Mouse (Mus musculus): Measurements from ENCODE around the gene Nf2. TPM values are rescaled to one million over a fixed set of nuclear protein-coding genes. Genes with fewer than 3 reads are reported as not detected.

The Nf2 gene
- polyA plus RNA-seq, 1 experiment from 2014 or later = 52.1 TPM

- H3K4me3 ChIP-seq (ENCODE audit: low read depth, low read length) = no peak overlapping the region
- no peak overlapping the region for H3K9ac ChIP-seq (replicated peaks; ENCODE audit: low read length)
- H3K4me2 ChIP-seq (ENCODE audit: low read depth, low read length) = no peak overlapping the region
- ATAC-seq (replicated peaks; ENCODE audit: insufficient number of reproducible peaks, low FRiP score, low TSS enrichment, low read depth) (no peak), DNase-seq (ENCODE audit: low spot score) (no peak)
- no peaks in the 10 kb centered on the region for H3K9me3 ChIP-seq (replicated peaks; ENCODE audit: control insufficient read depth, low read length)
- WGBS = 79% methylated on average over 10 of the region's 10 CpGs
- no peak overlapping the region for H3K27ac ChIP-seq (replicated peaks; ENCODE audit: low read depth, low read length)
- no peaks in the 10 kb centered on the region; the same call in 1 of the 2 replicates for H3K36me3 ChIP-seq (replicated peaks; ENCODE audit: control insufficient read depth, insufficient read depth, low read depth, low read length)
- H3K27me3 ChIP-seq (ENCODE audit: control insufficient read depth, insufficient read depth, low read length) = no peaks in the 10 kb centered on the region
- H3K4me1 ChIP-seq (ENCODE audit: control insufficient read depth, insufficient read depth, low read length) = no peaks in the 10 kb centered on the region; the same call in 1 of the 2 replicates
Measured at GRCm38 (mm10) chr11:4737682-4738081, 111.7 kb downstream of the Nf2 start.

- Histone ChIP-seq H3K4me2 (ENCODE audit: low read depth, low read length) (no peak overlapping the region), H3K27ac (replicated peaks; ENCODE audit: low read depth, low read length) (no peak overlapping the region), H3K4me3 (ENCODE audit: low read depth, low read length) (no peak overlapping the region), H3K9ac (replicated peaks; ENCODE audit: low read length) (no peak overlapping the region; the same call in 1 of the 2 replicates), H3K27me3 (ENCODE audit: control insufficient read depth, insufficient read depth, low read length) (no peaks in the 10 kb centered on the region), H3K9me3 (replicated peaks; ENCODE audit: control insufficient read depth, low read length) (no peaks in the 10 kb centered on the region), H3K36me3 (replicated peaks; ENCODE audit: control insufficient read depth, insufficient read depth, low read depth, low read length) (no peaks in the 10 kb centered on the region; the same call in none of the 2 replicates), H3K4me1 (ENCODE audit: control insufficient read depth, insufficient read depth, low read length) (no peaks in the 10 kb centered on the region; the same call in 1 of the 2 replicates)
- 37% methylated on average over 6 of the region's 6 CpGs for WGBS
- no peak for ATAC-seq (replicated peaks; ENCODE audit: insufficient number of reproducible peaks, low FRiP score, low TSS enrichment, low read depth)
- DNase-seq (ENCODE audit: low spot score) = no peak
Measured at GRCm38 (mm10) chr11:4736355-4736754, 113.0 kb downstream of the Nf2 start.

GRCm38 (mm10) chr11:4734179-4734578, 115.2 kb downstream of the Nf2 start:
- Histone ChIP-seq H3K27me3 (ENCODE audit: control insufficient read depth, insufficient read depth, low read length) (no peaks in the 10 kb centered on the region), H3K9me3 (replicated peaks; ENCODE audit: control insufficient read depth, low read length) (no peaks in the 10 kb centered on the region), H3K36me3 (replicated peaks; ENCODE audit: control insufficient read depth, insufficient read depth, low read depth, low read length) (no peaks in the 10 kb centered on the region; the same call in none of the 2 replicates), H3K9ac (replicated peaks; ENCODE audit: low read length) (no peak overlapping the region), H3K4me2 (ENCODE audit: low read depth, low read length) (no peak overlapping the region), H3K4me1 (ENCODE audit: control insufficient read depth, insufficient read depth, low read length) (no peaks in the 10 kb centered on the region; the same call in 1 of the 2 replicates), H3K27ac (replicated peaks; ENCODE audit: low read depth, low read length) (no peak overlapping the region), H3K4me3 (ENCODE audit: low read depth, low read length) (no peak overlapping the region)
- DNase-seq (ENCODE audit: low spot score) = peak; percentile 47
- ATAC-seq (replicated peaks; ENCODE audit: insufficient number of reproducible peaks, low FRiP score, low TSS enrichment, low read depth) = no peak
- 21% methylated on average over 12 of the region's 12 CpGs for WGBS

DNA sequence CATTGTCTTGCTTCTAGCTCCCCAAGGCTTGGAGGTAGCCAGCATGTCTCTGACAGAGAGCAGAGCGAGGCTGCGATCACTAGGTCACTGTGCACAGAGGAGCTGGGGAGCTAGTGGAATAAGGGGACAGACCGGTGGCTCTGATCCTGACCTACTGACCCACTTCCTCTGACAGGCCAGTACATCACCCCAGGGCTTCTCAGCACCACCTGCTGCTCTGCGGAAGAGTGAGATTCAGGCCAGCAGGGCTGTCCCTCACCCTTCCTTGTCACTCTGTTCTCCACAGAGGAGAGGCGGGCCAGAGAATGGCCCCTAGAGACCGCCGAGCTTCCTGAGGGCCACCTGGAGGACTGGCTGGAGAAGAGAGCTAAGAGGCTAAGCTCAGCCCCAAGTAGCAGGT, 117.6 kb downstream of the Nf2 start:
- Histone ChIP-seq H3K27ac (replicated peaks; ENCODE audit: low read depth, low read length) (no peak overlapping the region), H3K4me1 (ENCODE audit: control insufficient read depth, insufficient read depth, low read length) (no peaks in the 10 kb centered on the region; the same call in 1 of the 2 replicates), H3K4me3 (ENCODE audit: low read depth, low read length) (no peak overlapping the region), H3K9ac (replicated peaks; ENCODE audit: low read length) (no peak overlapping the region), H3K4me2 (ENCODE audit: low read depth, low read length) (no peak overlapping the region), H3K27me3 (ENCODE audit: control insufficient read depth, insufficient read depth, low read length) (no peaks in the 10 kb centered on the region), H3K9me3 (replicated peaks; ENCODE audit: control insufficient read depth, low read length) (no peaks in the 10 kb centered on the region), H3K36me3 (replicated peaks; ENCODE audit: control insufficient read depth, insufficient read depth, low read depth, low read length) (no peaks in the 10 kb centered on the region; the same call in 1 of the 2 replicates)
- ATAC-seq (replicated peaks; ENCODE audit: insufficient number of reproducible peaks, low FRiP score, low TSS enrichment, low read depth) (no peak), DNase-seq (ENCODE audit: low spot score) (no peak)
- WGBS = 48% methylated on average over 7 of the region's 7 CpGs

DNA sequence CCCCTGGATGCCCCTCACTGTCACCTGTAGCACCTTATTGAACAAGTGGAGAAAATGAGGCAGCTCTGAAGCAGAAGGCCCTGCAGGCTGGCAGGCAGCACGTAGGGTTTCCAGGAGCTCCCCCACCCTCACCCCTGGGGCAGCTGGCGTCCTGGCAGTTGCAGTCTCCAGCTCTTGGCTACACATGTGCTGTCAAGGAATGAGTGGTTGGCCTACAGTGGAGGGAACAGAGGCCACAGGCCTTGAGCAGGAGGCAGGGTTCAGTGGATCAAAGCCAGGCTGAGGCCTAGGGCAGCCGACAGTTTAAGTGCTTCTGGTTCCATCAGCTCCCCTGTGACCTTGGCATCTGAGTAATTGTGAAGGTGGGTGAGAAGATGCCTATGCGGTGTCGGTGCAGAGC, 118.4 kb downstream of the Nf2 start:
- DNase-seq (ENCODE audit: low spot score) (no peak), ATAC-seq (replicated peaks; ENCODE audit: insufficient number of reproducible peaks, low FRiP score, low TSS enrichment, low read depth) (no peak)
- WGBS = 72% methylated on average over 5 of the region's 5 CpGs
- H3K4me2 ChIP-seq (ENCODE audit: low read depth, low read length) = no peak overlapping the region
- H3K36me3 ChIP-seq (replicated peaks; ENCODE audit: control insufficient read depth, insufficient read depth, low read depth, low read length) = no peaks in the 10 kb centered on the region; the same call in 1 of the 2 replicates
- H3K27ac ChIP-seq (replicated peaks; ENCODE audit: low read depth, low read length) = no peak overlapping the region
- no peak overlapping the region for H3K9ac ChIP-seq (replicated peaks; ENCODE audit: low read length)
- no peaks in the 10 kb centered on the region for H3K27me3 ChIP-seq (ENCODE audit: control insufficient read depth, insufficient read depth, low read length)
- H3K4me1 ChIP-seq (ENCODE audit: control insufficient read depth, insufficient read depth, low read length) = no peaks in the 10 kb centered on the region; the same call in 1 of the 2 replicates
- H3K9me3 ChIP-seq (replicated peaks; ENCODE audit: control insufficient read depth, low read length) = no peaks in the 10 kb centered on the region
- H3K4me3 ChIP-seq (ENCODE audit: low read depth, low read length) = no peak overlapping the region

GRCm38 (mm10) chr11:4730096-4730495, 119.2 kb downstream of the Nf2 start:
- no peak for ATAC-seq (replicated peaks; ENCODE audit: insufficient number of reproducible peaks, low FRiP score, low TSS enrichment, low read depth)
- no peak overlapping the region for H3K9ac ChIP-seq (replicated peaks; ENCODE audit: low read length)

GRCm38 (mm10) chr11:4729603-4730002, 119.7 kb downstream of the Nf2 start:
- no peaks in the 10 kb centered on the region; the same call in 1 of the 2 replicates for H3K36me3 ChIP-seq (replicated peaks; ENCODE audit: control insufficient read depth, insufficient read depth, low read depth, low read length)
- H3K4me1 ChIP-seq (ENCODE audit: control insufficient read depth, insufficient read depth, low read length) = no peaks in the 10 kb centered on the region
- WGBS = 75% methylated on average over 12 of the region's 12 CpGs
- no peaks in the 10 kb centered on the region for H3K27me3 ChIP-seq (ENCODE audit: control insufficient read depth, insufficient read depth, low read length)
- ATAC-seq (replicated peaks; ENCODE audit: insufficient number of reproducible peaks, low FRiP score, low TSS enrichment, low read depth) (no peak), DNase-seq (ENCODE audit: low spot score) (peak; percentile 15)
- H3K27ac ChIP-seq (replicated peaks; ENCODE audit: low read depth, low read length) = no peak overlapping the region
- H3K9ac ChIP-seq (replicated peaks; ENCODE audit: low read length) = no peak overlapping the region
- H3K4me2 ChIP-seq (ENCODE audit: low read depth, low read length) = no peak overlapping the region
- H3K9me3 ChIP-seq (replicated peaks; ENCODE audit: control insufficient read depth, low read length) = no peaks in the 10 kb centered on the region
- H3K4me3 ChIP-seq (ENCODE audit: low read depth, low read length) = no peak overlapping the region

More at GRCm38 (mm10) chr11:4730096-4730495, 119.2 kb downstream of the Nf2 start:
- Histone ChIP-seq H3K9me3 (replicated peaks; ENCODE audit: control insufficient read depth, low read length) (no peaks in the 10 kb centered on the region), H3K36me3 (replicated peaks; ENCODE audit: control insufficient read depth, insufficient read depth, low read depth, low read length) (no peaks in the 10 kb centered on the region; the same call in 1 of the 2 replicates), H3K4me2 (ENCODE audit: low read depth, low read length) (no peak overlapping the region), H3K27me3 (ENCODE audit: control insufficient read depth, insufficient read depth, low read length) (no peaks in the 10 kb centered on the region), H3K27ac (replicated peaks; ENCODE audit: low read depth, low read length) (no peak overlapping the region), H3K4me1 (ENCODE audit: control insufficient read depth, insufficient read depth, low read length) (no peaks in the 10 kb centered on the region), H3K4me3 (ENCODE audit: low read depth, low read length) (no peak overlapping the region)
- WGBS = 83% methylated on average over 6 of the region's 6 CpGs
- DNase-seq (ENCODE audit: low spot score) = no peak

GRCm38 (mm10) chr11:4721728-4722127, 127.6 kb downstream of the Nf2 start:
- H3K4me3 ChIP-seq (ENCODE audit: low read depth, low read length) = no peak overlapping the region
- H3K27me3 ChIP-seq (ENCODE audit: control insufficient read depth, insufficient read depth, low read length) = no peaks in the 10 kb centered on the region
- 89% methylated on average over 8 of the region's 8 CpGs for WGBS
- H3K4me1 ChIP-seq (ENCODE audit: control insufficient read depth, insufficient read depth, low read length) = no peaks in the 10 kb centered on the region
- no peaks in the 10 kb centered on the region for H3K36me3 ChIP-seq (replicated peaks; ENCODE audit: control insufficient read depth, insufficient read depth, low read depth, low read length)
- H3K9me3 ChIP-seq (replicated peaks; ENCODE audit: control insufficient read depth, low read length) = no peaks in the 10 kb centered on the region
- no peak overlapping the region for H3K9ac ChIP-seq (replicated peaks; ENCODE audit: low read length)
- ATAC-seq (replicated peaks; ENCODE audit: insufficient number of reproducible peaks, low FRiP score, low TSS enrichment, low read depth) = no peak
- H3K27ac ChIP-seq (replicated peaks; ENCODE audit: low read depth, low read length) = no peak overlapping the region
- DNase-seq (ENCODE audit: low spot score) = no peak
- H3K4me2 ChIP-seq (ENCODE audit: low read depth, low read length) = no peak overlapping the region
